Mouse (Mus musculus) small intestine, adult 2 months (tissue): ENCODE data around the gene Prss54.

Experiments used
- CTCF ChIP-seq: fragments of 200-500 bp; IDR thresholded peaks from 2 replicates; pipeline ENCODE4 v1.5.1; 2012; ENCODE audit warnings: low read depth, mild to moderate bottlenecking, control low read depth, inconsistent platforms, low read length, moderate library complexity, mixed read lengths; ENCODE audit not compliant: insufficient replicate concordance, insufficient read length; ENCODE audit errors: extremely low read depth
- POLR2A ChIP-seq: fragments of 200-500 bp; IDR thresholded peaks from 2 replicates; pipeline ENCODE4 v1.6.1; 2012; ENCODE audit warnings: low read depth, mild to moderate bottlenecking, control low read depth, inconsistent platforms, low read length, moderate library complexity

DNA sequence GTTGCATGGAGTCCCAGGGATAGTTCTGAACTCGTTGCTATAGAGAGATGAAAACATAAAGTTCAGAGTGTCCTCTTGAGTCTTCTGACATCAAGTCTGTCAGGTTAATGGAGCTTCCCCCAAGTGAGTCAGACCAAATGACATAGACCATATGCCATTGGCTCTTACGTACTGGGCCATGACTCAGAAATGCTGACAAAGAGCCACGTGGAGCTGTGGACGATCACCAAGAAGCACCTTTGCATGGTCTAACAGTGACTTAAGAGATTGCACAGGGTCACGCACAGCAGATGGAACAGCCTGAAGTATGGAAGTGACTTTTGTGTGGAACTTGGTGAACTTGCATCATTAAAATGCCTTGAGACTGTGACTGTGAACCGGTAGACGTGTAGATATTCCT, 40.2 kb upstream of the Prss54 start:
- TF ChIP-seq CTCF = no peak
- TF ChIP-seq POLR2A = no peak
